Mouse (Mus musculus) central nervous system, embryonic 11.5 days (tissue): ENCODE results near the gene Scnm1. TPM values are rescaled to one million over a fixed set of nuclear protein-coding genes. Genes with fewer than 3 reads are reported as not detected.

Experiments used
- polyA plus RNA-seq: library from polyadenylated mRNA; depleted of rRNA; stranded (reverse); fragments of >200 nt; gene quantifications from 2 replicates; pipeline ENCODE4 v1.2.3, GENCODE M21; 2012; rRNA removed

Scnm1 gene
- 115 and 209 TPM in 2 replicates for polyA plus RNA-seq

DNA sequence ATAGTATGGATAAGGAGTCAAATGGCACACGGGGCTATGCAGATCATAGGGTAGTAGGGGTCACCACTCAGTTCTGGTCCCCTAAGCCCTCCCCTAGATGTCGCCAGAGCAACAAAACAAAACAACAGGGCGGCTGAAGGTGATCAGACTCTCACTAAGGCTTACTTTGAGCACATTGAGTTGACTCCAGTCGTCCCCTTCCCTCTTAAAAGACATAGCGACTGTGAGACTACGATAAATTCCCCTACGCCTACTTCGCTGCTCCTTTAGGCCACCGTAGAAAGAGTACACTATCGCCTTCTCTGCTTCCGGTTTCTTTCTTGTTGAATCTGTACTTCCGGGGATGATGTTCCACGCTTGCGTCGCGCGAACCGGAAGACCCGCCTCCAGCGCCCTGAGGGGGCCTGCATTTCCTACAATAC is at the start of gene Scnm1, which contains the start of gene Lysmd1:
Scnm1 (minus strand) TSS at position 332 of the 422 bp plus-strand sequence.
Lysmd1 (plus strand) TSS at position 409 of the 422 bp plus-strand sequence.

GRCm38 (mm10) chr3:95159987-95160963 is 26.5 kb upstream of the Scnm1 start, which contains the start of gene Sema6c:
Gene Sema6c, plus strand, starts transcription at chr3:95160457.

GRCm38 (mm10) chr3:95141952-95142616 is 8.3 kb upstream of the Scnm1 start, which contains the start of gene Tnfaip8l2:
Gene Tnfaip8l2, minus strand, starts transcription at chr3:95142360.

DNA sequence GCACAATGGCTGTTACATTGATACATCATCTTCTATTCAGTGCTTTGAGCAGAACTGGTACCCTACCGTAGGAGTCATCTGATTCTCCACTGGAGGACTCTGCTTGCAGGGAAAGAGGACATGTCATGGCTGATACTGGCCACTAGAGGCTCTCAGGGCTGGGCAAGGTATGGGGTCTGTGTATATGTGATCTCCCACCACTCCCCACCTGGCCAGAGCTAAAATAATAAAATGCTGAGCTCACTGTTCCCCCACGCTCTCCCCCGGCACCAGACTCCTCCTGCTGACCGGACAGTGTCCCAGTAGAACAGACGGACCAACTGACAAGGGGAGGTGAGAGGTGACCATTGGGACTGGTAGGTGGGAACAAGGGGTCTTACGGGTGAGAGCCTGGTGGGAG is 9.6 kb downstream of the Scnm1 start, which contains the start of gene Tmod4:
Tmod4 (plus strand) TSS at position 231 of the 400 bp plus-strand sequence.

DNA sequence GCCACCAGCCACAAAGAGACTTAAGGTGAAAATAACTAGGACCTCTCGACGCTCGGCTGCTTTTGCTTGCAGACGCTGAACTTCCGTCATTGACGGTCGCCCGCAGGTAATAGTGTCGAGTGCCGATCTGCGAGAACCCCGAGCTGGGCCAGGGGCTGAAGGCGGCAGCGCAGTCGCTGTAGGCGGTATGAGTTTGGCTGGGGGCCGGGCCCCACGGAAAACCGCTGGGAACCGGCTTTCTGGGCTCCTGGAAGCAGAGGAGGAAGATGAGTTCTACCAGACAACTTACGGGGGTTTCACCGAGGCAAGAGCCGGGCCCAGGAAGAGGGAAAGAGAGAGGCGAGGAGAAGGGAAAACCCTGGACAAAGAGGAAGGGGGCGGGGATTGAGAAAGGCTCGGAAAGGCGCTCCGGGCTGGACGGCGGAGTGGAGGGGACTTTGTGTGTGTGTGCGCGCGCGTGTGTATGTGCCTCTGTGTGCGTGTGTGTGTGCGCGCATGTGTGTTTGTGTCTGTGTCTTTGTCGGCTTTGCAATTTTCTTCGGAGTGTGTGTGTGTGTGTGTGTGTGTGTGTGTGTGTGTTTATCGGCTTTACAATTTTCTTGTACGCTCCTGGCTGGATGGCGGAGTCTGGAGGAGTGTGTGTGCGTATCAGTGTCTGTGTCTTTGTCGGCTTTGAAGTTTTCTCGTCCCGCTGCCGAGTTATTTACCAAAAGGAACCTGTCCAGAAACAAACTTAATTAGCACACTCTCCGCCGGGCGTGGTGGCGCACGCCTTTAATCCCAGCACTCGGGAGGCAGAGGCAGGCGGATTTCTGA is 22.7 kb downstream of the Scnm1 start, which contains the start of gene Vps72:
Vps72 (plus strand) TSS at position 112 of the 816 bp plus-strand sequence.

DNA sequence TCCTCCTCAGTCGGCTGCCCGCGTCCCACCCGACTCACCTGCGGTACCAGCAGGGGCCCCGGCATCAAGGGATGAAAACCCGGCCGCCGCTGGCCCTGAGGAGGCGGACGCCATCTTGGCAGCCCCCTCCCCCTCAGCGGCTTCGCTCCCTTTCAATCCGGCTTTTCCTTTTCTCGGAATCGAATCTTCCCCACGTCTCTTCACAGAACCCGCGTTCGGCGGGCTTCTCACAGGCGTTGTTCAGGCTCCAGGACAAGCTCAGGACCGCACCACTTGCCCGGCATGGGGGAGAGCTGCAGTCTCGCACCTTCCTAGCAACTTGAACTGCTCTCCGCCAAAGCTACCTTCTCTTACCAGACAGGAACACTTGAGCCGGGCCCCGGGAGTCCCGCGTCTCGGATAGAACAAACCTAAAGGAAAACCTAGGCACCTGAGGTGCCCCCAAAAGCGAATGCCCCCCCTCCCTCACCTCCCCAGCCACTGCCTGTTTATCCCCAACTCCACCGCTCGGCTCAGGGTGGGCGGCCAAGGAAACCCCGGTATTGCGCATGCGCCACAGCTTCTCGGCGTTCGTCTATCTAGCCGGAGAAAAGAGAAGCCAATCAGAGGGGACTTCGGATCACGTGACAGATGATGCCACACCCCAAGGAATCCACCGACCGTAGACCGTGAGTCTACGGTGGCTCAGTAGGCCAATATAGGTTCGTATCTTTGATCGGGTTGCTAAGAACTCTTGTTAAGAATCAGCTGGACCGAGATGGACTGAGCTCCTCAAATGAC is 27.3 kb downstream of the Scnm1 start, which contains the start of gene Pip5k1a:
Pip5k1a (minus strand) TSS at position 593 of the 780 bp plus-strand sequence.

Other genes with a start within 250 kb of the Scnm1 start
- gene Psmb4, start 247.1 kb downstream of the Scnm1 start, polyA plus RNA-seq, result 285 and 374 TPM in 2 replicates
- 8.0 and 12.3 TPM in 2 replicates for gene Selenbp1, start 201.0 kb downstream of the Scnm1 start, polyA plus RNA-seq
- gene Rfx5, start 179.9 kb downstream of the Scnm1 start, polyA plus RNA-seq, result 14.8 and 22.8 TPM in 2 replicates
- gene Pi4kb, start 159.3 kb downstream of the Scnm1 start, polyA plus RNA-seq, result 23.2 and 47.1 TPM in 2 replicates
- 29.7 and 31.1 TPM in 2 replicates for gene Zfp687, start 118.6 kb downstream of the Scnm1 start, polyA plus RNA-seq
- 271 and 275 TPM in 2 replicates for gene Psmd4, start 91.4 kb downstream of the Scnm1 start, polyA plus RNA-seq
- gene Pip5k1a, start 27.1 kb downstream of the Scnm1 start, polyA plus RNA-seq, result 33.8 and 81.9 TPM in 2 replicates
- gene Vps72, start 23.0 kb downstream of the Scnm1 start, polyA plus RNA-seq, result 193 and 212 TPM in 2 replicates
- 1.0 and 2.2 TPM in 2 replicates for gene Tmod4, start 9.5 kb downstream of the Scnm1 start, polyA plus RNA-seq
- gene Lysmd1, start 77 bp upstream of the Scnm1 start, polyA plus RNA-seq, result 11.6 and 14.4 TPM in 2 replicates
- 1.4 and 1.6 TPM in 2 replicates for gene Tnfaip8l2, start 8.3 kb upstream of the Scnm1 start, polyA plus RNA-seq
- gene Sema6c, start 26.4 kb upstream of the Scnm1 start, polyA plus RNA-seq, result 64.4 and 77.1 TPM in 2 replicates
- gene Gabpb2, start 83.9 kb upstream of the Scnm1 start, polyA plus RNA-seq, result 28.3 and 30.4 TPM in 2 replicates
- 62.7 and 103 TPM in 2 replicates for gene Cdc42se1, start 94.7 kb upstream of the Scnm1 start, polyA plus RNA-seq
- 134 and 151 TPM in 2 replicates for gene Mllt11, start 98.2 kb upstream of the Scnm1 start, polyA plus RNA-seq
- 0.22 and 0.53 TPM in 2 replicates for gene Gm128, start 107.6 kb upstream of the Scnm1 start, polyA plus RNA-seq
- gene Bnipl, start 117.2 kb upstream of the Scnm1 start, polyA plus RNA-seq, result 0.80 and 1.3 TPM in 2 replicates
- gene Mindy1, start 147.3 kb upstream of the Scnm1 start, polyA plus RNA-seq, result 30.3 and 35.1 TPM in 2 replicates
- 24.0 and 29.2 TPM in 2 replicates for gene Prune1, start 148.1 kb upstream of the Scnm1 start, polyA plus RNA-seq
- 2.6 and 2.8 TPM in 2 replicates for gene Anxa9, start 173.2 kb upstream of the Scnm1 start, polyA plus RNA-seq
- 69.3 and 111 TPM in 2 replicates for gene Cers2, start 180.8 kb upstream of the Scnm1 start, polyA plus RNA-seq
- gene Setdb1, start 223.2 kb upstream of the Scnm1 start, polyA plus RNA-seq, result 62.2 and 65.8 TPM in 2 replicates